Mouse (Mus musculus) liver, embryonic 14.5 days (tissue): Measurements from ENCODE around the gene Supt20. TPM values are rescaled to one million over a fixed set of nuclear protein-coding genes. Genes with fewer than 3 reads are reported as not detected.

Experiments used
- ATAC-seq: fragments of 200-750 bp; cut with Nextera tagmentation; 2 replicates; pipeline ENCODE4 v1.8.0; 2017; ENCODE audit warnings: moderate number of reproducible peaks, mild to moderate bottlenecking, moderate library complexity; ENCODE audit not compliant: insufficient read depth
- DNase-seq, 3 experiments: peaks; one replicate each; pipeline ENCODE4 v3.0.0-alpha.2; 2012 to 2013; ENCODE audit warnings: low read depth in 3 of 3, low spot score in 3 of 3
- H3K27ac ChIP-seq: fragments of 300-500 bp; sonication (generic); 2 replicates; pipeline ENCODE4 v1.5.1; 2014; ENCODE audit warnings: moderate library complexity, mild to moderate bottlenecking, control low read depth, inconsistent platforms
- H3K27me3 ChIP-seq: fragments of 300-500 bp; sonication (generic); 2 replicates; pipeline ENCODE4 v1.6.1; 2014; ENCODE audit warnings: mild to moderate bottlenecking, low read length, moderate library complexity; ENCODE audit not compliant: control insufficient read depth, insufficient read depth
- H3K36me3 ChIP-seq: fragments of 300-500 bp; sonication (generic); replicated peaks from 2 replicates; pipeline ENCODE4 v1.6.1; 2014; ENCODE audit warnings: low read depth; ENCODE audit not compliant: control insufficient read depth, insufficient read depth
- H3K4me1 ChIP-seq, 2 experiments: fragments of 200-500 bp in 1 of 2; fragments of 300-500 bp in 1 of 2; sonication (generic) in 1 of 2; replicated peaks; 2 replicates each; pipeline ENCODE4 v1.6.1; 2012 to 2014; ENCODE audit warnings: antibody characterized with exemption in 1 of 2, inconsistent platforms in 1 of 2, low read length in 1 of 2; ENCODE audit not compliant: control insufficient read depth in 2 of 2, insufficient read depth in 2 of 2
- H3K4me2 ChIP-seq: fragments of 300-500 bp; sonication (generic); 2 replicates; pipeline ENCODE4 v1.6.1; 2014; ENCODE audit warnings: low read depth, mild to moderate bottlenecking, control low read depth, moderate library complexity
- H3K4me3 ChIP-seq, 2 experiments: fragments of 200-500 bp in 1 of 2; fragments of 300-500 bp in 1 of 2; sonication (generic) in 1 of 2; 2 replicates each; pipeline ENCODE4 v1.5.1; 2012 to 2014; ENCODE audit warnings: low read depth in 2 of 2, low read length in 2 of 2, mild to moderate bottlenecking in 2 of 2, control low read depth in 1 of 2, inconsistent platforms in 1 of 2, moderate library complexity in 1 of 2; ENCODE audit not compliant: insufficient read depth in 1 of 2
- H3K9ac ChIP-seq: fragments of 300-500 bp; sonication (generic); replicated peaks from 2 replicates; pipeline ENCODE4 v1.6.1; 2014; ENCODE audit warnings: mild to moderate bottlenecking, control low read depth, moderate library complexity
- H3K9me3 ChIP-seq: fragments of 300-500 bp; sonication (generic); 2 replicates; pipeline ENCODE4 v1.6.1; 2016; ENCODE audit warnings: low read length, mixed read lengths; ENCODE audit not compliant: control insufficient read depth
- CTCF ChIP-seq: IDR thresholded peaks from 2 replicates; pipeline ENCODE4 v1.5.1; 2016; ENCODE audit warnings: antibody characterized with exemption, low read depth, control low read depth
- EP300 ChIP-seq: IDR thresholded peaks from 2 replicates; pipeline ENCODE4 v1.6.1; 2016; ENCODE audit warnings: antibody characterized with exemption, low read depth
- WGBS: fragments of 180-500 bp; shearing (Covaris S2); extraction: QIAGEN DNeasy Blood & Tissue Kit; methylation state at CpG from one replicate; pipeline ENCODE4 v1.1.7; 2014; ENCODE audit not compliant: insufficient replicate concordance; 5-methylcytosine and 5-hydroxymethylcytosine counted together
- polyA plus RNA-seq, 2 experiments: library from polyadenylated mRNA; depleted of rRNA in 1 of 2; stranded (reverse) in 1 of 2; unstranded in 1 of 2; fragments of >200 nt; fragmentation: Nextera tagmentation in 1 of 2; extraction: Ambion mirVana in 1 of 2; gene quantifications; 2 replicates each; pipeline versions ENCODE4 v1.2.1 to v1.2.3; 2012 to 2014

Gene Supt20
- polyA plus RNA-seq, 2 experiments = 23.5 to 24.6 TPM

GRCm38 (mm10) chr3:54657090-54657489 lies 35.5 kb upstream of the Supt20 start:
- TF ChIP-seq CTCF = no peak
- no peak for TF ChIP-seq EP300

GRCm38 (mm10) chr3:54657888-54658626 lies 34.5 kb upstream of the Supt20 start:
- Histone ChIP-seq H3K4me3 (no peak overlapping the region), H3K27me3 (no peaks in the 10 kb centered on the region), H3K4me2 (no peak overlapping the region), H3K36me3 (no peaks in the 10 kb centered on the region), H3K9ac (no peak overlapping the region), H3K9me3 (no peaks in the 10 kb centered on the region), H3K27ac (no peak overlapping the region), H3K4me1 (no peaks in the 10 kb centered on the region)
- DNase-seq = no peak
- TF ChIP-seq CTCF (no peak), EP300 (no peak)
- WGBS = 61% methylated on average over 6 of the region's 6 CpGs
- no peak for ATAC-seq

More at GRCm38 (mm10) chr3:54657090-54657489, 35.5 kb upstream of the Supt20 start:
- H3K4me2 ChIP-seq = no peak overlapping the region
- no peak overlapping the region for H3K27ac ChIP-seq
- H3K9ac ChIP-seq = no peak overlapping the region
- no peaks in the 10 kb centered on the region for H3K36me3 ChIP-seq
- WGBS = 57% methylated on average over 3 of the region's 3 CpGs
- H3K4me1 ChIP-seq = no peaks in the 10 kb centered on the region
- DNase-seq = no peak
- H3K27me3 ChIP-seq = no peaks in the 10 kb centered on the region
- no peak overlapping the region for H3K4me3 ChIP-seq
- ATAC-seq = no peak
- no peaks in the 10 kb centered on the region for H3K9me3 ChIP-seq

GRCm38 (mm10) chr3:54659736-54660135 lies 32.9 kb upstream of the Supt20 start:
- no peak for DNase-seq
- Histone ChIP-seq H3K27ac (no peak overlapping the region), H3K27me3 (no peaks in the 10 kb centered on the region), H3K4me1 (no peaks in the 10 kb centered on the region), H3K9ac (no peak overlapping the region), H3K4me2 (no peak overlapping the region), H3K4me3 (no peak overlapping the region), H3K36me3 (no peaks in the 10 kb centered on the region), H3K9me3 (no peaks in the 10 kb centered on the region)
- TF ChIP-seq EP300 = no peak
- no peak for TF ChIP-seq CTCF
- ATAC-seq = no peak
- WGBS = 66% methylated on average over 2 of the region's 2 CpGs

DNA sequence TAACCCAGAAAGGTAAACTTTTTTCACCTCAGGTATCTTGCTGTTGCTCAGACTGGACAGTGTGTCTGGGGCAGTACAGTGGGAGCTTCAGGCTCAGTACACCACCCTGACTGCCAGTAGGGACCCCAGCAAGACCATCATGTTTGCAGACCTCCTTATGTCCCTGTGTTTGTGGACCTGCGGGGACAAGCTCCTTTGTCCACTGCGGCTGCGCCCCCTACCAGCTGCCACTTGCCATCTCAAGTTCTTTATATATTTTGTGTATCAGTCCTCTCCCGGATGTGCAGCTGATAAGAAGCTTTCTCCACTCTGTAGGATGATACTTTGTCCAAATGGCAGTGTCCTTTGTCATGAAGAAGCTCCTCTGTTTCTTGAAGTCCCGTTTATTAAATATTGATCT lies 30.2 kb upstream of the Supt20 start:
- H3K36me3 ChIP-seq = no peaks in the 10 kb centered on the region
- WGBS = 40% methylated on average over 5 of the region's 5 CpGs
- TF ChIP-seq EP300 (no peak), CTCF (peak; percentile 27)
- H3K27me3 ChIP-seq = no peaks in the 10 kb centered on the region
- no peak overlapping the region for H3K9ac ChIP-seq
- no peaks in the 10 kb centered on the region for H3K9me3 ChIP-seq
- no peak overlapping the region for H3K4me3 ChIP-seq
- ATAC-seq (no peak), DNase-seq (no peak)
- H3K4me1 ChIP-seq = no peaks in the 10 kb centered on the region
- H3K4me2 ChIP-seq = no peak overlapping the region
- H3K27ac ChIP-seq = no peak overlapping the region

GRCm38 (mm10) chr3:54668141-54668540 lies 24.5 kb upstream of the Supt20 start:
- H3K27ac ChIP-seq = no peak overlapping the region
- no peak for DNase-seq
- H3K4me2 ChIP-seq = no peak overlapping the region
- 66% methylated on average over 3 of the region's 3 CpGs for WGBS
- no peaks in the 10 kb centered on the region for H3K27me3 ChIP-seq
- H3K36me3 ChIP-seq = no peaks in the 10 kb centered on the region
- TF ChIP-seq EP300 (no peak), CTCF (no peak)
- no peak for ATAC-seq
- no peak overlapping the region for H3K9ac ChIP-seq
- no peaks in the 10 kb centered on the region for H3K9me3 ChIP-seq
- H3K4me3 ChIP-seq = no peak overlapping the region
- no peaks in the 10 kb centered on the region for H3K4me1 ChIP-seq
